Mouse (Mus musculus) neural tube, embryonic 14.5 days (tissue): ENCODE results near the gene Ssna1. TPM values are rescaled to one million over a fixed set of nuclear protein-coding genes. Genes with fewer than 3 reads are reported as not detected.
A peak's percentile ranks its signal among the peaks of the same experiment; 100 is the strongest.

ENCODE experiments used
- ATAC-seq: fragments of 200-750 bp; cut with Nextera tagmentation; 2 replicates; pipeline ENCODE4 v1.8.0; 2017; ENCODE audit warnings: low read depth, mild to moderate bottlenecking, moderate TSS enrichment, moderate library complexity
- H3K27ac ChIP-seq: fragments of 300-500 bp; sonication (generic); 2 replicates; pipeline ENCODE4 v1.5.1; 2014; ENCODE audit warnings: low read depth, mild to moderate bottlenecking, control low read depth, low read length, moderate library complexity, mixed read lengths
- H3K27me3 ChIP-seq: fragments of 300-500 bp; sonication (generic); 2 replicates; pipeline ENCODE4 v1.6.1; 2014; ENCODE audit warnings: low read length; ENCODE audit not compliant: control insufficient read depth, insufficient read depth
- H3K36me3 ChIP-seq: fragments of 300-500 bp; sonication (generic); 2 replicates; pipeline ENCODE4 v1.6.1; 2014; ENCODE audit warnings: low read length, mixed read lengths; ENCODE audit not compliant: control insufficient read depth, insufficient read depth
- H3K4me1 ChIP-seq: fragments of 300-500 bp; sonication (generic); 2 replicates; pipeline ENCODE4 v1.6.1; 2014; ENCODE audit warnings: low read length; ENCODE audit not compliant: control insufficient read depth, insufficient read depth
- H3K4me2 ChIP-seq: fragments of 300-500 bp; sonication (generic); 2 replicates; pipeline ENCODE4 v1.6.1; 2014; ENCODE audit warnings: mild to moderate bottlenecking, low read depth, low read length, control low read depth
- H3K4me3 ChIP-seq: fragments of 300-500 bp; sonication (generic); 2 replicates; pipeline ENCODE4 v1.5.1; 2014; ENCODE audit warnings: low read depth, low read length, control low read depth, mixed read lengths
- H3K9ac ChIP-seq: fragments of 300-500 bp; sonication (generic); replicated peaks from 2 replicates; pipeline ENCODE4 v1.6.1; 2014; ENCODE audit warnings: low read depth, mild to moderate bottlenecking, control low read depth, low read length, mixed read lengths
- H3K9me3 ChIP-seq: fragments of 300-500 bp; sonication (generic); 2 replicates; pipeline ENCODE4 v1.6.1; 2016; ENCODE audit warnings: low read length; ENCODE audit not compliant: control insufficient read depth
- WGBS: fragments of 180-500 bp; shearing (Covaris S2); extraction: QIAGEN DNeasy Blood & Tissue Kit; methylation state at CpG from one replicate; pipeline ENCODE4 v1.1.7; 2014; 5-methylcytosine and 5-hydroxymethylcytosine counted together
- polyA plus RNA-seq: library from polyadenylated mRNA; unstranded; fragments of >200 nt; fragmentation: Nextera tagmentation; extraction: Ambion mirVana; gene quantifications from 2 replicates; pipeline ENCODE4 v1.2.1, GENCODE M21; 2014

The Ssna1 gene
- polyA plus RNA-seq, 1 experiment from 2014 or later, result 182 TPM

DNA sequence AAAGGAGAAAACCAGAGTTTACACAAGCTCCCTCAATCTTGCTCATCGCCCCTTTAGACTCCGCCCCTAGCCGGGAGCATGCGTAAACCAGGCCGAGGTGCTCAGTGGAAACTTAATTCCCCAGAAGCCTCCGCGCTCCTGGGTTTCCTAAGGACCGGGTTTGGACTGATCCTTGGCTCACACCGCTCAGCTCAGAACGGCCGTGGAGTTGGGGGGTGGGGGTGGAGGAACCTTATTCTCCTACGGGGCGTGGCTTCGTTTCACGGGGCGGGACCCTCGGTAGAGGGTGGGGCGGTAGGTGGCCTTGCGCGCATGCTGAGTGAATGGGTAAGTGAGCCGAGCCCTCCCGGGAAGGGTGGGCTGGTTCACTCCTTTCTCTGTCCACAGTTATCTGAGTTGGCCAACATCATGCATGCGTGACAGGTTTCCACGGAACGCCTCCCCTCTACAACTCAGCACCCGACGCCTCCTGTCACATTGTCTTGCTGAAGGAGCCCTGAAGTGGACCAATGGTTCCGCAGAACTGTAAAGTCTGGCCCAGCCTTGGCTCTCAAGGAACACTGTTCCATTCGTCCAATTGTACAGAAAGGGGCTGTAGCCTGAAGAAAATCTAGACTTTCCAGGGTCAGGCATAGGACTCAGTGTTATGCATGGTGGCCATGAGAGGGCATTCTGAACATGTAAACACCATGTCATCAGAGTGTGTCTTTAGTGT is 31.4 kb downstream of the Ssna1 start:
- Histone ChIP-seq H3K27ac (peak overlapping the region; percentile 40; the same call in 1 of the 2 replicates), H3K4me2 (peak overlapping the region; percentile 81), H3K9me3 (no peaks in the 10 kb centered on the region), H3K4me3 (peak overlapping the region; percentile 69), H3K9ac (peak overlapping the region; percentile 78), H3K27me3 (no peaks in the 10 kb centered on the region), H3K4me1 (peaks cover 5% of the 10 kb centered on the region; the same call in 1 of the 2 replicates), H3K36me3 (peaks cover 3% of the 10 kb centered on the region; the same call in 1 of the 2 replicates)
- peak; percentile 81 for ATAC-seq
- WGBS, result 2% methylated on average over 29 of the region's 29 CpGs

DNA sequence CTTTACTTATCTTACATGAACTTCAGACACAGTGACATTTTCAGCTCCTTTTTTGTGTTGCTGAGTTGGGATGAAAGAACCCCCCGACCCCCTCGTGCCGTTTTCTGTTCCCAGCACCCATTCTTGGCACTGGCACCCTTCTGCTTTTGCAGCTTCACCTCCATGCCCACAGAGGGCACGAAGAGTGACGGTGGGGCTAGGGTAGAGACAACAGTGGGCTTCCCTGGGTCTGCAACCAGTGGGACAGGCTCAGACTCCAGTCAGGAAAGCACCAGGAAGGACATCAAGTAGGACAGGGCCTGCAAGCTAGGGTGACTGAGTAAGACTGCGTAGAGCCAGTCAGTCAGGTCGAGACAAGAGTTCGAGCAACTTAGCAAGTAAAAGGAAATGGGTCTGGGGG is 31.9 kb downstream of the Ssna1 start:
- Histone ChIP-seq H3K4me2 (peak overlapping the region; percentile 81; the same call in 1 of the 2 replicates), H3K4me3 (peak overlapping the region; percentile 69), H3K4me1 (peaks cover 5% of the 10 kb centered on the region; the same call in 1 of the 2 replicates), H3K9me3 (no peaks in the 10 kb centered on the region), H3K27ac (peak overlapping the region; percentile 24; the same call in 1 of the 2 replicates), H3K36me3 (peaks cover 2% of the 10 kb centered on the region; the same call in 1 of the 2 replicates), H3K9ac (no peak overlapping the region), H3K27me3 (no peaks in the 10 kb centered on the region)
- WGBS, result 51% methylated on average over 8 of the region's 8 CpGs
- peak; percentile 23; the same call in 1 of the 2 replicates for ATAC-seq

DNA sequence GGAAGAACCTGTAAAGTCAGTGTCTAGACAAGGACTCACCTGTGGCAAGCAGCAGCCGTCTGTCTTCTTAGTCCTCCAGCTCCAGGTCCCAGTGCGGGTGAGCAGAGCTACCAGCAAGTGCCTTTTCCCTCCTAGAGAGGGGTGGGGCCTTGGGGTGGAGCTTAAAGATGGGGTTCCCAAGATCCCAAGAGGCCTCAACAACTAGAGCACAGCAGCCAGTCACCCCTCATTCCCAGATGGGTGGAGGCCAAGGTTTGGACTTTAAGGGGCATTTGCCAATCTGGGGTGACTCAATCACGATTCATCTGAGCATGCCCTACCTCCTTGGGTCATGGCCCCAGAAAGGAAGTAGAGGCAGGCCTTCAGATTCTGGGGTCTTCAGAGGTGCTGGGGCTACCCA is 32.5 kb downstream of the Ssna1 start:
- Histone ChIP-seq H3K9me3 (no peaks in the 10 kb centered on the region), H3K4me3 (no peak overlapping the region), H3K4me1 (peaks cover 5% of the 10 kb centered on the region; the same call in 1 of the 2 replicates), H3K36me3 (no peaks in the 10 kb centered on the region), H3K27ac (no peak overlapping the region), H3K9ac (no peak overlapping the region), H3K27me3 (no peaks in the 10 kb centered on the region), H3K4me2 (no peak overlapping the region)
- WGBS, result 91% methylated on average over 3 of the region's 3 CpGs
- no peak for ATAC-seq

DNA sequence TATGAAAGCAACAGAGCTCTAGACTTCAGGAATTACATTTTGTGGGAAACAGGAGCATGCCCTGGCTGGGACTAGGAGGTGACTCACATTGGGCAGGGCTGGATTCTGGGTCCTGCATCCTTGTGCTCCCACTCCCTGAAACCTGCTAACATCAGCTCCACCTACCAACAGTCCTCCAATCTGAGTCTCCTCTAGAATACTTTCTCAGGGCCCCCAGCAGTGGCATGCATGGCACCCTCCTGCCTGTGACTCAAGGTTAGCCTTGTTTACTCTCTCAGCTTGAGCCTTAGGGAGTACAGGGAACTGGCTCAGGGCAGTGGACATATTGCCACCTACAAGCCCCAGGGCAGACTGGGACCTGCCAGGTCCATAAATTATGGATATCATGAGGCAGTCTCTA is 34.1 kb downstream of the Ssna1 start:
- ATAC-seq, result no peak
- Histone ChIP-seq H3K4me1 (peaks cover 5% of the 10 kb centered on the region; the same call in 1 of the 2 replicates), H3K4me3 (no peak overlapping the region), H3K36me3 (no peaks in the 10 kb centered on the region), H3K4me2 (no peak overlapping the region), H3K27me3 (no peaks in the 10 kb centered on the region), H3K9me3 (no peaks in the 10 kb centered on the region), H3K27ac (no peak overlapping the region), H3K9ac (no peak overlapping the region)

DNA sequence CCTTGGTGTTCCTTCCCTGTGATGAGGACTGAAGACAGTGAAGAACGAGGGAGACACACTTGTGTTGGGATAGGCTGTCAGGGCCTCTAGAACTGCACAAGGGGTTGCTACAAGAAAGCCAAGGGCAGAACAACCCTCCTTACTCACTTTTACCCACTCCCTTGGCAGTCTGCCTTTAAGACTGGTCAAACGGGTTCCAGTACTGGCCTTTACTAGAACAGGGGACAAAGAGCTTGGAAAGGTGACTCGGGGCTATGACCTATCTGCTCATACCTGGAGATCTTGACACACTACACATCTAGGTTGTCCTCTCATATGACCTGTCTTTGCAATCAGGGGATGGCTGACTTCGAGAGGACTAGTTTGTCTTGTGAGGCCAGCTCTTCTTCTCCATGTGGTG is 34.7 kb downstream of the Ssna1 start:
- Histone ChIP-seq H3K4me1 (peaks cover 5% of the 10 kb centered on the region; the same call in 1 of the 2 replicates), H3K27me3 (no peaks in the 10 kb centered on the region), H3K4me3 (no peak overlapping the region), H3K9me3 (no peaks in the 10 kb centered on the region), H3K4me2 (no peak overlapping the region), H3K36me3 (no peaks in the 10 kb centered on the region), H3K27ac (no peak overlapping the region), H3K9ac (no peak overlapping the region)
- 76% methylated on average over 4 of the region's 4 CpGs for WGBS
- no peak for ATAC-seq

DNA sequence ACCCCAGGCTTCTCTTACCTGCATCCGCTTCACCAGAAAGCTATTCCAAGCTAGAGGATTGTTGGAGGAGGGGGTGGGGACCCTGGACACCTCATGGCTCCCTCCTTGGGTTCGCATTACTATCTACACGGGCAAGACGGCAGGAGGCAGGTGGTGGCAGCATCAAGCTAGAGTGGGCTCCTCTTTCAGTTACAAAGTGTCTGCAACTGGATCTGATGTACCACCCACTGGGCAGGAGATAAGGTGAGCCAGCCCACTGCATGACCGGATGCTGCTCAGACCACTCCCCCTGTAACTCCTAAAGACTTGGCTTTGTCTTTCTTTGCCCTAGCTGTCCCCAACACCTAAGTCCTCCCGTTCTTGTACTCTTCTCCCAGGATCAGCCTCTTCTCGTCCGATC is 35.6 kb downstream of the Ssna1 start, which contains the start of gene Rnf224:
TSS of gene Rnf224 (minus strand) at position 174 of the 400 bp plus-strand sequence.
- Histone ChIP-seq H3K27me3 (no peaks in the 10 kb centered on the region), H3K4me2 (no peak within 1 kb of the TSS)
- no peak for ATAC-seq

DNA sequence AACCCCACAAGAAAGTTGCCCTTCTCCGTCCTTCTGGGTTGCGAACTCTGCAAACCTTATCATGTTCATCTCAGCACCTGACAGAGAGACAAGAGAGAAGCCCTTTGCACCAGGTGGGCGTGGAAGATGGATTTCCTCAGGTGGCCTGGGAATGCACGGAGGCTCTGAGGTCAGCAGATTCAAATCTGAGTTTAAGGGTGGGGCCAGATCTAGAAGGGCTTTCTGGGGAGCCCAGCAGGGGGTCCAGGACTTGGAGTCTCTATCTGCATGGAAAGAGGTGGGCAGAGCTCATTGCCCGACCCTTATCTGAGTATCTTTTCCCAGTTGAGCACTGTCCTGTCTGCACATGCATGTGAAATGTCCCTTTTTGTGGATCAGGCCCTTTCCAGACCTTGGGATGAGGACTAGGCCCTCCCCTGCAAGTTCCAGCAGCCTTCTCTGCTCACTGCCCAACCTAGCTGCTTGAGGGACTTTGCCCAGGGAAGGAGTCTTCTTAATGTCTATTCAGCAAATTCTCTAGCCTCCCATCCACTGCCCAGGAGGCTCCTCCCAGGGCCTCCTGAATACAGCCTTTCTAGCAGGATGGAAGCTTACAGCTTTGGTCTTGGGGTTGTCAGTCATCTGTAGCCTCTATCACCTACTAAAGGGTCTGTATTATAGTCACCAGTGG is 37.6 kb downstream of the Ssna1 start:
- ATAC-seq, result no peak
- WGBS, result 69% methylated on average over 5 of the region's 5 CpGs
- H3K9ac ChIP-seq, result no peak overlapping the region

More for the DNA sequence above, 35.6 kb downstream of the Ssna1 start, which contains the start of gene Rnf224:
- H3K4me3 ChIP-seq, result no peak within 1 kb of the TSS
- no peak within 1 kb of the TSS for H3K27ac ChIP-seq
- H3K4me1 ChIP-seq, result peaks cover 4% of the 10 kb centered on the region; the same call in 1 of the 2 replicates
- no peaks in the 10 kb centered on the region for H3K9me3 ChIP-seq
- H3K36me3 ChIP-seq, result no peaks in the 10 kb centered on the region
- H3K9ac ChIP-seq, result no peak within 1 kb of the TSS
- WGBS, result 40% methylated on average over 8 of the region's 8 CpGs

DNA sequence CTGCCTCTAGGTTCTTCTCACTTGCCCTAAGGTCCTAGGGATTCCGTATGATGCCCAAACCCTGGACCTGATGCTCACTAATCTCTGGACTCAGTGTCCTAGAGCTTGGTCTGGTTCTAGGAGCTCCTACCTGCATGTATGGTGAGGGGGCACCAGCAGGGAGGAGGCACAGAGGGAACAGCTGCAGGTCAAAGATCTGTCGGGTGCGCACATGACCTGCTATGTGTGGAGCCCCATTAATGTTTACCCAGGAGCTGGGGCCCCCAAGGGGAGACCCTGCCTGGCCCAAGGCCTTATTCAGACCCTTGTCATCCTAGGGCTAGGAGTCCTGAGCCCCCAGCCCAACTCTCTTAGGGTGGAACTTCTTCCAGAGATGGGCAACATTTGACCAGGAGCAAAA is 38.2 kb downstream of the Ssna1 start, which contains the start of gene Slc34a3:
TSS of gene Slc34a3 (minus strand) at position 315 of the 400 bp plus-strand sequence.
- H3K4me2 ChIP-seq, result no peak within 1 kb of the TSS
- no peak for ATAC-seq
- H3K9ac ChIP-seq, result no peak within 1 kb of the TSS
- no peaks in the 10 kb centered on the region for H3K9me3 ChIP-seq
- H3K27ac ChIP-seq, result no peak within 1 kb of the TSS
- H3K27me3 ChIP-seq, result no peaks in the 10 kb centered on the region
- H3K4me3 ChIP-seq, result no peak within 1 kb of the TSS
- H3K4me1 ChIP-seq, result no peaks in the 10 kb centered on the region
- WGBS, result 87% methylated on average over 3 of the region's 3 CpGs
- no peaks in the 10 kb centered on the region for H3K36me3 ChIP-seq

More for the DNA sequence above, 37.6 kb downstream of the Ssna1 start:
- Histone ChIP-seq H3K27ac (no peak overlapping the region), H3K4me2 (no peak overlapping the region), H3K4me1 (no peaks in the 10 kb centered on the region), H3K4me3 (no peak overlapping the region), H3K27me3 (no peaks in the 10 kb centered on the region), H3K36me3 (no peaks in the 10 kb centered on the region), H3K9me3 (no peaks in the 10 kb centered on the region)

DNA sequence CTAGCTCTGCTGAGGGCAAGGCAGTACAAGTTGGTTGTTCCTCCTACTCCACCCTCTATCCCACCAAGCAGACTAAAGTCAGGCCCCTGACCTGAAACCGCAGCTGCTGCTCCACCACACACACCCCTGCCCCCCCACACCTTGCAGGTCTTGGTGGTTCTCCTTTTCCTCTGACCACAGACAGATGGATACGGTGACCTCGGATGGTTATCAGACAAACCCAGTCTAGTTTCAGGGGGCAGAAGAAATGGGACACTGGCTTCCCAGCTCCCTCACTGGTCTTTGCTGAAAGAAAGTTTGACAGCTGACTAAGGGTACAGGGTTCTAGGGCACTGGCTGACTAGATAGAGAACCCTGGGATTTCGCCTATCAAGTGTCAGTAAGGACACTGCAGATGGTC is 38.8 kb downstream of the Ssna1 start:
- H3K4me3 ChIP-seq, result no peak overlapping the region
- no peak overlapping the region for H3K27ac ChIP-seq
- no peak overlapping the region for H3K4me2 ChIP-seq
- H3K4me1 ChIP-seq, result no peaks in the 10 kb centered on the region
- no peaks in the 10 kb centered on the region for H3K9me3 ChIP-seq
- no peak overlapping the region for H3K9ac ChIP-seq
- 85% methylated on average over 4 of the region's 4 CpGs for WGBS
- no peaks in the 10 kb centered on the region for H3K27me3 ChIP-seq
- H3K36me3 ChIP-seq, result no peaks in the 10 kb centered on the region
- no peak for ATAC-seq
